Mouse (Mus musculus) forebrain, embryonic 10.5 days (tissue): ENCODE measurements around the gene Bcor. TPM values are rescaled to one million over a fixed set of nuclear protein-coding genes. Genes with fewer than 3 reads are reported as not detected.

Source experiments
- DNase-seq: peaks from one replicate; pipeline ENCODE4 v3.0.0-alpha.2; 2017; ENCODE audit warnings: low spot score; ENCODE audit errors: extremely low spot score
- H3K27ac ChIP-seq: fragments of 300-500 bp; sonication (generic); 2 replicates; pipeline ENCODE4 v1.5.1; 2016; ENCODE audit warnings: mild to moderate bottlenecking
- H3K27me3 ChIP-seq: fragments of 300-500 bp; sonication (generic); 2 replicates; pipeline ENCODE4 v1.6.1; 2016; ENCODE audit warnings: mild to moderate bottlenecking; ENCODE audit not compliant: poor library complexity, severe bottlenecking
- H3K36me3 ChIP-seq: fragments of 300-500 bp; sonication (generic); replicated peaks from 2 replicates; pipeline ENCODE4 v1.6.1; 2016; ENCODE audit warnings: mild to moderate bottlenecking, moderate library complexity
- H3K4me1 ChIP-seq: fragments of 300-500 bp; sonication (generic); 2 replicates; pipeline ENCODE4 v1.6.1; 2016
- H3K4me3 ChIP-seq: fragments of 300-500 bp; sonication (generic); 2 replicates; pipeline ENCODE4 v1.5.1; 2016; ENCODE audit warnings: mild to moderate bottlenecking, moderate library complexity
- H3K9me3 ChIP-seq: fragments of 300-500 bp; sonication (generic); 2 replicates; pipeline ENCODE4 v1.6.1; 2016; ENCODE audit warnings: mild to moderate bottlenecking, moderate library complexity
- WGBS: fragments of 180-500 bp; shearing (Covaris S2); methylation state at CpG from one replicate; pipeline ENCODE4 v1.1.7; 2016; 5-methylcytosine and 5-hydroxymethylcytosine counted together
- polyA plus RNA-seq: library from polyadenylated mRNA; unstranded; fragments of >200 nt; fragmentation: Nextera tagmentation; extraction: Ambion mirVana; gene quantifications from 2 replicates; pipeline ENCODE4 v1.2.1, GENCODE M21; 2016

The Bcor gene
- polyA plus RNA-seq, 1 experiment from 2014 or later = 18.9 TPM

GRCm38 (mm10) chrX:12129230-12129629 lies 30.9 kb downstream of the Bcor start:
- whole genome bisulfite sequencing = 2% methylated on average over 24 of the region's 24 CpGs
- H3K27ac ChIP-seq = peak overlapping the region; percentile 97
- H3K36me3 ChIP-seq = no peaks in the 10 kb centered on the region
- DNase-seq = peak; percentile 33
- peak overlapping the region; percentile 65 for H3K4me3 ChIP-seq
- H3K4me1 ChIP-seq = peaks cover 83% of the 10 kb centered on the region
- peaks cover 100% of the 10 kb centered on the region for H3K27me3 ChIP-seq
- H3K9me3 ChIP-seq = no peaks in the 10 kb centered on the region

GRCm38 (mm10) chrX:12128165-12129083 lies 31.7 kb downstream of the Bcor start:
- Histone ChIP-seq H3K27ac (peak overlapping the region; percentile 97), H3K9me3 (no peaks in the 10 kb centered on the region), H3K36me3 (no peaks in the 10 kb centered on the region), H3K4me3 (peak overlapping the region; percentile 65), H3K27me3 (peaks cover 100% of the 10 kb centered on the region), H3K4me1 (peaks cover 83% of the 10 kb centered on the region)
- 2% methylated on average over 45 of the region's 72 CpGs for WGBS
- peak; percentile 61 for DNase-seq

GRCm38 (mm10) chrX:12127799-12128164 lies 32.4 kb downstream of the Bcor start:
- peaks cover 83% of the 10 kb centered on the region for H3K4me1 ChIP-seq
- WGBS = 2% methylated on average over 37 of the region's 37 CpGs
- H3K27ac ChIP-seq = peak overlapping the region; percentile 97
- H3K4me3 ChIP-seq = peak overlapping the region; percentile 65
- H3K9me3 ChIP-seq = no peaks in the 10 kb centered on the region
- H3K27me3 ChIP-seq = peaks cover 100% of the 10 kb centered on the region
- H3K36me3 ChIP-seq = no peaks in the 10 kb centered on the region
- no peak for DNase-seq

GRCm38 (mm10) chrX:12127106-12127670 lies 33.0 kb downstream of the Bcor start:
- peak; percentile 33 for DNase-seq
- H3K9me3 ChIP-seq = no peaks in the 10 kb centered on the region
- WGBS = 4% methylated on average over 24 of the region's 24 CpGs
- peak overlapping the region; percentile 97 for H3K27ac ChIP-seq
- H3K4me1 ChIP-seq = peaks cover 83% of the 10 kb centered on the region
- H3K36me3 ChIP-seq = no peaks in the 10 kb centered on the region
- peaks cover 100% of the 10 kb centered on the region for H3K27me3 ChIP-seq
- peak overlapping the region; percentile 65 for H3K4me3 ChIP-seq

GRCm38 (mm10) chrX:12126408-12127105 lies 33.6 kb downstream of the Bcor start:
- H3K4me1 ChIP-seq = peaks cover 81% of the 10 kb centered on the region

GRCm38 (mm10) chrX:12124571-12124970 lies 35.6 kb downstream of the Bcor start:
- no peaks in the 10 kb centered on the region for H3K36me3 ChIP-seq
- H3K27ac ChIP-seq = peak overlapping the region; percentile 69
- no peak overlapping the region; the same call in 1 of the 2 replicates for H3K4me3 ChIP-seq
- no peak for DNase-seq
- H3K9me3 ChIP-seq = no peaks in the 10 kb centered on the region
- H3K4me1 ChIP-seq = peaks cover 66% of the 10 kb centered on the region
- WGBS = 15% methylated on average over 3 of the region's 3 CpGs
- peaks cover 90% of the 10 kb centered on the region for H3K27me3 ChIP-seq

More at GRCm38 (mm10) chrX:12126408-12127105, 33.6 kb downstream of the Bcor start:
- peak; percentile 32 for DNase-seq
- Histone ChIP-seq H3K27me3 (peaks cover 100% of the 10 kb centered on the region), H3K9me3 (no peaks in the 10 kb centered on the region), H3K27ac (peak overlapping the region; percentile 97), H3K36me3 (no peaks in the 10 kb centered on the region), H3K4me3 (peak overlapping the region; percentile 65)
- WGBS = 4% methylated on average over 22 of the region's 22 CpGs

- Histone ChIP-seq H3K27ac (peak overlapping the region; percentile 69), H3K9me3 (no peaks in the 10 kb centered on the region), H3K4me1 (peaks cover 57% of the 10 kb centered on the region), H3K27me3 (peaks cover 81% of the 10 kb centered on the region), H3K4me3 (peak overlapping the region; percentile 6; the same call in 1 of the 2 replicates), H3K36me3 (no peaks in the 10 kb centered on the region)
- 4% methylated on average over 6 of the region's 6 CpGs for WGBS
- DNase-seq = no peak
These were observed 36.5 kb downstream of the Bcor start for GRCm38 (mm10) chrX:12123687-12124087.

GRCm38 (mm10) chrX:12122594-12123331 lies 37.4 kb downstream of the Bcor start:
- H3K4me1 ChIP-seq = peaks cover 53% of the 10 kb centered on the region
- peak overlapping the region; percentile 35 for H3K4me3 ChIP-seq
- H3K36me3 ChIP-seq = no peaks in the 10 kb centered on the region
- H3K27me3 ChIP-seq = peaks cover 72% of the 10 kb centered on the region
- peak overlapping the region; percentile 69 for H3K27ac ChIP-seq
- DNase-seq = peak; percentile 46
- no peaks in the 10 kb centered on the region for H3K9me3 ChIP-seq
- WGBS = 8% methylated on average over 21 of the region's 21 CpGs

GRCm38 (mm10) chrX:12119476-12119875 lies 40.7 kb downstream of the Bcor start:
- WGBS = 58% methylated on average over 1 of the region's 1 CpGs
- no peak overlapping the region for H3K27ac ChIP-seq
- DNase-seq = no peak
- peaks cover 34% of the 10 kb centered on the region for H3K4me1 ChIP-seq
- H3K9me3 ChIP-seq = no peaks in the 10 kb centered on the region
- H3K36me3 ChIP-seq = no peaks in the 10 kb centered on the region
- no peak overlapping the region for H3K4me3 ChIP-seq
- H3K27me3 ChIP-seq = peaks cover 51% of the 10 kb centered on the region

- Histone ChIP-seq H3K27me3 (peaks cover 18% of the 10 kb centered on the region), H3K27ac (no peak overlapping the region), H3K4me1 (peaks cover 11% of the 10 kb centered on the region), H3K9me3 (no peaks in the 10 kb centered on the region), H3K4me3 (no peak overlapping the region), H3K36me3 (no peaks in the 10 kb centered on the region)
- DNase-seq = no peak
- WGBS = 17% methylated on average over 7 of the region's 7 CpGs
These were observed 44.0 kb downstream of the Bcor start for GRCm38 (mm10) chrX:12116128-12116527.

GRCm38 (mm10) chrX:12112166-12112565 lies 48.0 kb downstream of the Bcor start:
- WGBS = 93% methylated on average over 4 of the region's 4 CpGs
- H3K9me3 ChIP-seq = no peaks in the 10 kb centered on the region

GRCm38 (mm10) chrX:12110518-12110917 lies 49.6 kb downstream of the Bcor start:
- Histone ChIP-seq H3K27me3 (peaks cover 17% of the 10 kb centered on the region), H3K27ac (no peak overlapping the region), H3K9me3 (no peaks in the 10 kb centered on the region), H3K4me1 (peaks cover 4% of the 10 kb centered on the region; the same call in 1 of the 2 replicates), H3K4me3 (no peak overlapping the region), H3K36me3 (no peaks in the 10 kb centered on the region)
- WGBS = 87% methylated on average over 6 of the region's 6 CpGs
- DNase-seq = no peak

More at GRCm38 (mm10) chrX:12112166-12112565, 48.0 kb downstream of the Bcor start:
- no peaks in the 10 kb centered on the region for H3K36me3 ChIP-seq
- H3K4me1 ChIP-seq = peaks cover 7% of the 10 kb centered on the region; the same call in 1 of the 2 replicates
- DNase-seq = no peak
- no peak overlapping the region for H3K4me3 ChIP-seq
- peaks cover 18% of the 10 kb centered on the region for H3K27me3 ChIP-seq
- H3K27ac ChIP-seq = no peak overlapping the region
